Mouse (Mus musculus): Measurements from ENCODE around the gene Hcfc1r1. TPM values are rescaled to one million over a fixed set of nuclear protein-coding genes. Genes with fewer than 3 reads are reported as not detected.

Hcfc1r1 gene
- total RNA-seq, 1 experiment from 2014 or later, result 158 TPM

DNA sequence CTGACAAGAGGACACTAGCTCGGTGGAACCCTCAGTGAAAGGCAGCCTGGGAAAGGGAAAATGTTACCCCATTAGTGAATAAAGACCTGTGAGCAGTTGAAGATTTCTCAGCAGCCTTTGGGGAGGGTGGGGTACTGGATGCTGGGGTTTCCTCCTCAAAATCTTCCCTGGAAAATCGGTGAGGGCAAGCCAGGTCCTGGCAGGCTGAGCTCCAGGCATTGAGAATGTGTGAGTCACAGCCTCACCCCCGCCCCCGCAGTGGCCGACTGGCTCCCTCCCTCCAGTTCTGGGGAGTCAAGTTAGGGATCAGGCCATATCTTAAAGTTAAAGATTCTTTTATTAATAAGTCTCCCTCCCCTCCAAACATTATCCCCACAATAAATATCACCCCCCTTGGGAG, 1.7 kb downstream of the Hcfc1r1 start:
- DNase-seq, result peak; percentile 87

DNA sequence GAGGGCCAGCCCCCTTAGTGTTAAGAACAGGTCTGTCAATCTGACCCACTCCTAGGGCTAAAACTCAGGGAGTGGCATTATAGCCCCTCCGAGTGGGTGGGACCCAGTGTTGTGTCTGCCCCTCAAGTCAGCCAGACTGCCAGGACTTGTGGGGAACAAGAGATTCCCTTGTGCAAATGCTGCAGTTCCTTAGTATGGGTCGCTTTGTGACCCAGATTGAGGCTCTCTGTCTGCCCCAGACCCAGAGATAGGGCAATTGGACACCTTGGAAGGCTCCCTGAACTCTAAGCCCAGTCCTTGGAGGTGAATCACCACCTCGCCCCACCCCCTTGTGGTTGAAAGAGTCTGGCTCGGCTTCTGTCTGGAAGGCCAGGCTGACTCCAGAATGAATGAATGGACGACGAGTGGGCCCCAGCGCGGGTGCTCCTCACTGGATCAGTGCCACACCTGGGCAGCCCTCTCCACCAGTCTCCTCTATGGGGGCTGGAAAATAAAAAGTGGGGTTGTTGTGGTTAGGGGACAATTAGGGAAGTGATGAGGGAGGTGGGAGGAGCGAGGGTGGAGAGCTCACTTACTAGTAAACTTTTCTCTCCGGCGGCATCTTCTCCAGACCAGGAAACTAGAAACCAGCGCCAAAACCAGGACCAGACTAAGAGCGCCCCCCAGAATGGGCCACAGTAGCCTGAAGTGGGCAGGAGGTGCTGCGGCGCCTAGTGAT, 2.3 kb downstream of the Hcfc1r1 start:
- peak; percentile 89 for DNase-seq

DNA sequence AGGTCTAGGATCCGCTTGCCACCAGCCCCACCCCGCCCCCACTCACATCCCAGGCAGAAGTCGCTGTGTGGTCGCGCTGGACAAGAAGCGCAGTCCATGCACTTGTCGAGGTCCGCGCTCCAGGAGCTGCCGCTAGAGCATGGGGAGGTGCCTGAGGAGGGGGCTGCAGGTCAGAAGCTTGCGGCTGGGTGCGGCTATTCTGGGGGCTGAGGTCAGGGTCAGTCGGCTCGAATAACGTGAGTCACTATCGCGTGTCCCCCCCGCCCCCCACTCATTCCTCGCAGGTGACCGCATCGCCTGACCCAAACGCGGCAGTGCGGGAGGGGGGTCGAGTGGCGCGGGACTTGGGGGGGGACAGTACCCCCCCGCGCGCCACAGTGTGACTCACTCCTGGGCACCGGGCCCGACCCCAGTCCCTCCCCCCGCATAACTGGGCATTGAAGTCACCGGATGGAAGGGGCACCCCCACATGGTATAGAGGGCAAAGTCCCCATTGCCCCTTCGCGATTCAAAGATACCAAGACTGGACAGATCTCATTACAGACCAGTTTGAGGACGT, 3.2 kb downstream of the Hcfc1r1 start:
- DNase-seq, result peak; percentile 90

DNA sequence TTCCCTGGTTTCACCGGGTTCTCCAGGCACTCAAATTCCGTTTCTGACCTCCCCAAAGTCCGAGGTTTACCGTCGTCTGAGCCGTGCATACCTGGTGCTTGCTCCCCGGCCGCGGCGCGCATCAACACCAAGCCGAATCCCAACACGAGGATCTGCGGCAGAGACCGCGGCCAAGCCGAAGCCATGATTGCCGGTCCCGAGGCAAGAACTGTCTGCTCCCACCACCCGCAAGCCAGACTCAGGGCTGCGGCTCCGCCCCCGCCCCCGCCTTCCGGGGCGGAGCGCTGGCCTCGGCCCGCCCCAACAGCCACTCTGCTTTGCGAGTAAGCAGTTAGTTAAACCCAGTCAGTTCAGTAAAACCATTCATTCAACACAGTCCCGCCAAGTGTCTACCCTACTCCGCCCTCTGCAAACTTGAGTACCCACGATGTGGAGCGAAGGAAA, 3.9 kb downstream of the Hcfc1r1 start, which contains the start of gene Tnfrsf12a:
Gene Tnfrsf12a (minus strand): TSS at position 233 of the 444 bp plus-strand sequence.
- DNase-seq, result peak; percentile 92

DNA sequence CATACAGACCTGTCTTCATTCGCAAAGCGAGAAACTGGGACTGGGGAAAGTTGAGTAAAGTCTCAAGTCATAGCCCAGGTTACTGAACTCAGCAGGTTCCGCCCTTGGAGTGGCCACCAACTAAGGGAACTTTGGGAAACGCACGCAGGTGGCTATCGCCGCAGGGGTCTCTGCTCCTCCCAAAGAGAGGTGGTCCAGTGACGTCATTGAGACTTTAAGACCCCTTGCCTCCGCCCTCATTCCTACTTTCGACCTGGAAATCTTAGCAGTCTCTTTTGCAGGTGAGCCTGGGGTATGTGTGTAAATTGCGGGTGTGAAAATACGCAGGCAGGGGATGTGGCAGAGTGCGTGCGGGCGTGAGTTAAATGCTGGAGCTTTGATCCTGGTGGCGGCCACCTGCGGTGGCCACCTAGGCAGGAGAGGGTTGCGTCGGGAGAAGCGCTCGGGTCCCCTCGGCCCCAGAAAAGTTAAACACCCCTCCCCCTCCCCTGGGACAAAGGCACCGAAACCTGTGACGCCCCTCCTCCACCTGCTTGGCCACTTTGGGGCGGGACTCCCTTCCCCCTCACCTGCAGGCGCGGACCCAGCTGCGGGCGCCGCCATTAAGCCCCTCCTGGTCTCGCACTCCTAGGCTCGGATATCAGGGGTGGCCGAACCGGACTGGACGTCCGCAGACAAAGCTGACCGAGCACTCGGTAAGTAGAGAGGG, 5.9 kb downstream of the Hcfc1r1 start, which contains the start of gene Cldn6:
Gene Cldn6 (plus strand): TSS at position 123 of the 709 bp plus-strand sequence.
- no peak for DNase-seq

DNA sequence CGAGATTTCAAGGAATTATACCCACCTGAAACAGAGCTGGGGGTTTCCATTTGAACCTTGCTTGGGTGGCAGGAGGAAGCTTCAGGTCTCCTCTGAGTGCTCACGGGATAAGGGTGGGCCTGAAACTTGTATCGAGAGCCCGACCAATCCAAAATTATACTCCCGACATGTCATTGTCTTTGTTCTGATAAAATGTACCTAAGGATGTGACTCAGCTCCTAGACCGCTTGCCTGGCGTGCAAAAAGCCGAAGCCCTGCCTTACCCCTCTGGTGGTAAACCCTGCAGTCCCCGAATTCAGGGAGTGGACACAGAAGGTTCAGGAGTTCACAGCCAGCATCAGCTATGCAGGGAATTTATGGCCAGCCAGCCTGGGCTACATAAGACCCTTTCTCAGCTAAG, 6.9 kb downstream of the Hcfc1r1 start:
- no peak for DNase-seq

DNA sequence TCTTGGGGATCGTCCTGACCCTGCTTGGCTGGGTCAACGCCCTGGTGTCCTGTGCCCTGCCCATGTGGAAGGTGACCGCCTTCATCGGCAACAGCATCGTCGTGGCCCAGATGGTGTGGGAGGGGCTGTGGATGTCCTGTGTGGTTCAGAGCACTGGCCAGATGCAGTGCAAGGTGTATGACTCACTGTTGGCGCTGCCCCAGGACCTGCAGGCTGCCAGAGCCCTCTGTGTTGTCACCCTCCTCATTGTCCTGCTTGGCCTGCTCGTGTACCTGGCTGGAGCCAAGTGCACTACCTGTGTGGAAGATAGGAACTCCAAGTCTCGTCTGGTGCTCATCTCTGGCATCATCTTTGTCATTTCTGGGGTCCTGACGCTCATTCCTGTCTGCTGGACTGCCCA, 7.7 kb downstream of the Hcfc1r1 start:
- peak; percentile 70 for DNase-seq

DNA sequence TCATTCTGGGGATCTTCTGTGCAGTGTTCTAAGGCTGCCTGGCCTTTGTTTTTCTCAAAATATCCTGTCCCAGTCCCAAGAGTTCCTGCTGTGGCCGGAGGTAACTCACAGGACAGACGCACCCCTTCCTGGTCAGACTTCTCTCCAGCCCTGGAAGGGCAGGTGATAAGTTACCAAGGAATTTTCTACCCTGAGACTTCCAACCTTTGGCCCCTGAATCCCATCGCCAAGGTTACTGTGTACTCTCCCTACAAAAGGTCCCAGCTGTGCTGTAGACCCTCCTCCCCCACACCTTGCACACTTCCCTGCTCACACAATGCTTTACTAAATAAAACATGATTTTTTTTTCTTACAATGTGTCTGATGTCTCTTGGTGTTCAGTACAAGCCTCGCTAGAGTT, 8.7 kb downstream of the Hcfc1r1 start:
- no peak for DNase-seq

DNA sequence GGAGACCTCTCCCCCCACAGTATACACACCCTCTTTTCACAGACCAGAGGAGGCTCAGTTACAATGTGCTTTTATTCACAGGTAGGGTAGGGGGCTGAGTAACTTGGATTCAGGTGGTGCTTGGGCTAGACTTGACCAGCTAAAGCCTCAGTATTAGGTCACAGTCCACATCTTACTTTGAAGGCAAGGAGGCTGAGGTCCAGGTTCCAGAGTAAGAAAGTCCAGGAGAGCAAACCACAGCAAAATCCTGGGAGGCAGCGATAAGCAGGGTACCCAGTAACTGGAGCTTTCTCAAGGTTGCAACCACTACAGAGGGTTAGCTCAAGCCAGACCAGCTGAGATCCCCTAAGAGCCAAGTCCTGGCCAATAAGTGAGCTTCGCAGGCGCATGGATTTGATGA, 9.1 kb downstream of the Hcfc1r1 start:
- DNase-seq, result no peak

DNA sequence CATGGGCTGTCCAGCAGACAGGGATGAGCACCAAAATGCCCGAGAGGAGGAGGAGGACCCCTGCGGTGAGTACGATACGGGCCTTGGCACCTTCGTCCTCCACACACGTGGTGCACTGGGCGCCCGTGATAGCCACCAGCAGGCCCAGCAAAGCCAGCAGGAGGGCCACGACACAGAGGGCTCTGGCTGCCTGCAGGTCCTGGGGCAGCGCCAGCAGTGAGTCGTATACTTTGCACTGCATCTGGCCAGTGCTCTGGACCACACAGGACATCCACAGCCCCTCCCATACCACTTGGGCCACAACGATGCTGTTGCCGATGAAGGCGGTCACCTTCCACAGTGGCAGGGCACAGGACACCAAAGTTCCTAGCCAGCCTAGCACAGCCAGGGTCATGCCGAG, 9.8 kb downstream of the Hcfc1r1 start:
- no peak for DNase-seq

DNA sequence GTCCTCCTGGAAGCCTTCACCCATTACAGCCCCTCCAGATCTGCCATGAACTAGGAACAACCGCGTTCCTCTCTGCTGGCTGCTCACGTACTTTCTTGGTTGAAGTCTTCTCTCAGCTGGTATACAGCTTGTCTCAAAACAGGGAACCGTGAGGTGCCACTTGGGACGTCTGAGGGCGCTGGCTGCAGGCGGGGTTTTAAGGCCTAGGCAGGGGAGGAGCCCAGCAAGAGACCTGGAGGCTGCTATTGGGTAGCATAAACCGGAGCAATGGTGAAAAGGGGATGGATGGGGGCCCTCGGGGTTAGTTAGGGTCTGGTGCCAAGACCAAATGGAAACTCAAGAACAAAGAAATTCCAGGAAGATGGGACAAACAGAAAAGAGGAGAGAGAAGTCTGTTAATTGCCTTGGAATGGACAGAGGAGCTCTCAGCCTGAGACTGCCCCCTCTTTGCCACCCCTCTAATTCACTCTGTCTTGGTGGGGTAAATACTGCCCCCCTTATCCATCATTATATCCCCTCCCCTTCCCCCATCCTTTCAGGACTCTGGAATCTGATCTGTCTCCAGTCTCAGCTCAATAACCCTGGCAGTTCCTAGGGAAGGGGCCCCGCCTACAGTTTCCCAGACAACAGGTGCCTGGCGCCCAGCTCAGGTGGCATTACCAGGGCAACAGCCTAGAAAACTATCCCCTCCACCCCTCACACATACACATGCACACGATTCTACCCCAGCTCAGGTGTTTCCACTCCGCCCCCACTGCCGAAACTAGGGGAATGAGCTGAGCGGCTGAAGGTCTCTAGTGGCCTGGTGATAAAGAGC, 10.7 kb downstream of the Hcfc1r1 start, which contains the start of gene Cldn9:
Gene Cldn9 (minus strand): TSS at position 171 of the 817 bp plus-strand sequence.
- DNase-seq, result no peak

DNA sequence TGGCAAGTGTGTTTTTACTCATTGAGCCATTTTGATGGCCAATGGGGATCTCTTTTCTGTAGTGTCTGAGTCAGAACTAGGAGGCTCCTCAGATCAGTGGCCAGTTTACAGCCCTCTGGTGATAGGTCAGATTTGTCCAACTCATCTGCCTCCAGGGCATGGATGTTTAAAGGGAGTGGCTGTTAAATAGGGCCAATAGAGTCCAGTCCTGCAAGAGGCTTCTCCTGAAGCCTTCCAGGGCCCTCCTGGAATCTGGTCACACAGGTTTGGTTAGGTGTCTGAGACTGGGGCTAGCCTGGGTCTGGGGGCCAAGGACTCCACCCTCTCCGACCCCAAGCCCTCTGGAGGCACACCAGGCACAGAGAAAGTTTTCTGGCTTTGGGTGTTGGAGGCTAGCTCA, 21.1 kb downstream of the Hcfc1r1 start:
- no peak for DNase-seq

DNA sequence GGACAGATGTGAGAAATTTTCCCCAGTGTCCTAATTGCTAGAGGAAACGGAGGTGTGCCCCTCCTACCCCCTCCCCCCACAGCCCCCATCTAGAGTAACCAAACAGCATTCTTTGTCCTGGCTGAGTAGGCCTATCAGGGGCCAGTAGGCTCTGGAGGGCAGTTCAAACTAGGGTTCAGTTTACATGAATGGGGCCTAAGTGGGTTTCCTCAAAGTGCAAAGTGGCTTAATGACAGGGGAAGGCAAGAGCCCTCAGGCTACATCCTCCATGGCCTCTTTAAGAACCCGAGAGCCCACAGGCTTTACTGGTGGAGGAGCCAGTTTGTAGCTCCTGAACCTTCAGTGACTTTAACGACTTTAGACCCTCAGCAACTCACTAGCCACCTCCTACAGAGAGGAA, 22.4 kb downstream of the Hcfc1r1 start:
- no peak for DNase-seq

DNA sequence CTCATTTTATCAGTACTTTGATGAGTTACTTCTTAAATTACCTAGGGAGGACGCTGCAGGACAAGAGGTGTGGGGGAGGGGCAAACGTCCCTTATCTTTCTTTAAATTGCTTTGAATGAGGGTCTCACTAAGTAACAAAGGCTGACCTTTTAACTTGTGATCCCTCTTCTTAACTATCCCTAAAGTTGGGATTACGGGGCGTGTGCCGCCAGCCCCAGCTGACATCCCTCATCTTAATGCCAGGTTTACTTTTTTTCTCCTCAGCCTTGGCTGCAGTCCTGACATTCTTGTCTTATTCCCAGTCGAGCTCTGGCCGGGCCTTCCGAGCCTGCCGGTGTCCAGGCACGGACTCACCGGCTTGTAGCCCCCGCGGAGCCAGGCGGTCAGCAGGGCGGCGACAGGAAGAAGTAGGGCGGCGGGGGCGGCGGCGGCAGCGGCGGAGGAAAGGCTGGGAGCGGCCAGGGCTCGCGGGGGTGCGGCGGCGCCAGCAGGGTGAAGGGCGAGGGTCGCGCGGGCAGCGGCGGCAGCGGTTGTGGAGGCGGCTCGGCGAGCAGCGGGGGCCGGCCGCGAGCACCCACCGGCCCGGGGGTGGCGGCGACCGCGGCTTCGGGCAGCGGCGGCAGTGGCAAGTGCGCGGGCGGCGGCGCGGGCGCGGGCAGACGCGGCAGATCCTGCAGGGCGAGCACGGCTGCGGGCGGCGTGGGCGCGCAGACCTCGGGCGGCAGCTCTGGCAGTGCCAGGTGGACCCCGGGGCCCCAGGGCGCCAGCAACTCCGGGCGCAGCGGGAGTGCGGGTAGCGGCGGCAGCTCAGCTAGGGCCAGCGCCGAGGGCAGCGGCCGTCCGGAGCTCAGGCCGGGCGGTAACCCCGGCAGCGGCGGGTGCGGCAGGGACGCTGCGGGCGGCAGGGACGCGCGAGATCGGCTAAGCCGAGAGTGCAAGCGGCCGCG, 26.0 kb downstream of the Hcfc1r1 start:
- peak; percentile 60 for DNase-seq

DNA sequence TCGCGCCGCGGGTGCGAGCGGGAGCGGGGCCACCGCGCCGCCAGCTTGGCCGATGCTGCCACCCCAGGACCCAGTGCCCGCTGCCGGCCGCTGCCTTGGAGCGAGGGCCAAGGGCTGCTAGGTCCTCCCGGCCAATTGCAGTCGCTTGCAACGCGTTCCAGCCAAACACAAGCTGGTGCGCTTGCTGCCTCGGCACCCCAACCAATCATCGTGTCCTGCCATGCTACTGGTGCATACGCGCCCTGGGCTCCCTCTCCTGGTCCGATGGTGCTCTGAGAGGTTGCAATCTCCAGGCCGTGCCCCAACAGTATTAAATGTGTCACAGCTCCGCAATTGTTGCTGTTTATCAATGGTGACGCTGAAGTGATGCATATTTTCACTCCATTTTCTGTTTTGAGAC, 26.7 kb downstream of the Hcfc1r1 start:
- DNase-seq, result peak; percentile 96

DNA sequence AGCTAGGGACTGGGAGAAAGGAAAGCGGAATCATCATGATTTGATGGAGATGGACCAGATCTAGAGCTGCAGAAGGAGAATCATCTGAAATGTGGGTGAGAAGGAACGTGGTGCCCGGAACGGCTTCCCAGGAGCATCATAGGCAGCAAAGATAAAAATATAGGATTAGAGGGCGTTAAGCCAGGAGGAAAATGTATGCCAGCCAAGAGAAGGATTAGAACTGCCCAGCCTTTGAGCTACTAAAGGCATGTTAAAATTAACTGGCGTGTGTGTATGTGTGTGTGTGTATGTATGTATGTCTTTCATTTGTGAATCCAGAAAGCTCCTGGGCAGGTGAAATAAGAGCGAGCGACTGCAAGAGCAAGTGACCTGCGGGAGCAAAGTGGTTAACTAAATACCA, 29.9 kb downstream of the Hcfc1r1 start:
- no peak for DNase-seq

DNA sequence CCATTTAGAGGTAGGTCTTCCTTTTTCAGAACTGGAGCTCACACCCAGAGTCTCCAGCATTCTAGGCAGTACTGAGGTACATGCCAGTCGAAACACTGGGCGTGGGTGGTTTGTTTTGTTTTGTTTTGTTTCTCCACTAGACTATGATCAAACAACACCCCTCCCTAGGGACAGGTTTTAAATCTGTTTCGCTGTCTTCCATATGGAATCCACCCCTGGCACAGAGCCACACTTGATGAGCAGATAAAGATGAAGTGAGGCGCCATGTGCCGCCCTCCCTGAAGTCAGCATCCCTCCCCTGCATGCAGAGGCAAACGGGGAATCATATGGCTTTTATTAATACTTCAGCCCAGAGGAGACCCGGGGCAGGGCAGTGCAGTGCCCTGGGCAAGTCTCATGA, 31.3 kb downstream of the Hcfc1r1 start:
- no peak for DNase-seq

DNA sequence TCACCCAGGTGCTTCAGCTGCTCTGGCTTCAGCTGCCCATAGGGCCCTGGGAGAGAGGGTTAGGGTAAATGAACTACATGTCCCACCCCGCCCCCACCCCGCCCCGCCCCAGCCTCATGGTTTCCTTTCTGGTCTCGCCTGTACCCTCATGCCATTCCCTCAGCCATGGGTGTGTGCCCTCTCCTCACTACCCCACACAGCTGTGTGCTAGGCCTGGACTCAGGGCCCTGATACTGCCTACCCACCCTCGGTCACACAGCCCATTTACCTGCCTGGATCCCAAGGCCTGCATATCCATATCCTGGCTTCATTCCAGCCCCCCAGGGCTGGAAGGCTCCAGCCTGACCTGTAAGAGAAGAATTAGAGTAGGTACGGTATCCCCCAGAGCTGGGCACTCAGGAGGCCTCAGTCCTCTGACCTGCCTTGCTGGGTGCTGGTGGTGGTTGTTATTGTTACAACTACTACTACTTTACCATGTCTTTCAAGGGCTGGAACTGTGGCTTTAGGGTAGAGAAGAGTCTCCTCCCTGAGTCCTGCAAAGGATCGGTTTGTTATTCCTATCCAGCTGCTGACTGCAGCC, 32.2 kb downstream of the Hcfc1r1 start:
- DNase-seq, result no peak

DNA sequence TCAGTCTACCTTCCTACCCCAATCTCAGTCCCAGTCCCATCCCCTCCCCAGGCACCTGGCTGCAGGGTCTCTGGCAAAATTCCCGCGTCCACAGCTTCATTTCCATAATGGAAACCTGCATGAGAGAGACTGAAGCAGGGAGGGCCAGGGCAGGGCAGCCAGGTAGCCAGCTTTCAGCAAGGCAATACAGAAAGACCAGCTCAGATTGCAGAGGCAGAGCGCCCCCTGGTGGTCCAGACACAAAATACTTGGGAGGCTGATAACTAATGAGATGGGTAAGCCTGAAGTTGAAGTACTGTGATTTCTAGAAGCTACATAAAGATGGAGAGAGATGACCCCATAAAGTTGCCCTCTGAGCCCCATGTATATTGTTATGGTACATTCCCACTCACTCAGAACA, 32.8 kb downstream of the Hcfc1r1 start:
- peak; percentile 89 for DNase-seq

DNA sequence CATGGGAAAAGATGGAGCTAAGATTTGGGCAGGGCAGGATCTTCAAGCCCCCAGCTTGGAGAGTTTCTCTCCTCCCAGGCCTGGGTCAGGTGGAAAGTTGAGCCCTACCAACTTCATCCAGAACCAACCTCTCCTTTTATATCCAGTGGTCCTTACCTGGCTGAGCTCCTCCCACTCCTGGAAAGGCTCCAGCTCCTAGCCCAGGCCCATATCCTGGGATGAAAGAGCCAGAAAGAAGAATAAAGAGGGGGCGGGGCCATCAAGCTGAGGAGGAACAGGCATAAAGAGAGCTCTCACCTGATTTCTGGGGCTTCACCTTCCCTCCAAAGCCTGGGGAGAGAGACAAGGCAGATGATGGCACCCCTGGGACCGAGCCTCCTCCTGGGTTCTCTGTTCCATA, 43.6 kb downstream of the Hcfc1r1 start:
- no peak for DNase-seq

DNA sequence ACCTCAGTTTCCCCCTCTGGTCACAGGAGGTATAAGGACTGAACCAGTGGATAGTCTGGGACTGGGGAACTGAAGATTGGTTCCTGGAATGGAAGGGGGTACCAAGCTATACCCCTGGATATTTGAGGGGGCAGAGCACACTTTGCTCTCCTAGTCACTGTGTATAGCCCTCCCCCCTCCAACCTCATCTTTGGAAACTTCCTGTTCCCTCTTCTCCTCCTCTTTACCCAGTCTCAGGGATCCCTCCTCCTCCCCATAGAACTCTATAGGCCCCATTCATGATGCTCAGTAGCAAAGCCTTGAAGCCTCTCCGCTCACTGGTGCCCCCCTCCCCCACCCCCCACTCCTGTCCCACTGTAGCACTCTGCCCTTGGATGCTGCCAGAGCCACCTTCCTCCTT, 46.1 kb downstream of the Hcfc1r1 start:
- no peak for DNase-seq

Measured in adrenal gland, postnatal 14 days (tissue).